Mouse (Mus musculus): ENCODE measurements around the gene Tmem110. TPM values are rescaled to one million over a fixed set of nuclear protein-coding genes. Genes with fewer than 3 reads are reported as not detected.

Tmem110 gene
- polyA plus RNA-seq, 1 experiment from 2014 or later: 28.3 TPM

- DNase-seq (ENCODE audit: low spot score): no peak
- Histone ChIP-seq H3K4me2 (ENCODE audit: low read depth, low read length) (no peak overlapping the region), H3K4me3 (ENCODE audit: low read depth, low read length) (no peak overlapping the region), H3K36me3 (ENCODE audit: control insufficient read depth, insufficient read depth, low read length) (peaks cover 43% of the 10 kb centered on the region), H3K27ac (replicated peaks; ENCODE audit: low read depth, low read length) (peak overlapping the region; percentile 76; the same call in 1 of the 2 replicates), H3K4me1 (ENCODE audit: control insufficient read depth, insufficient read depth, low read length) (peaks cover 7% of the 10 kb centered on the region; the same call in 1 of the 2 replicates), H3K27me3 (replicated peaks; ENCODE audit: control insufficient read depth, insufficient read depth, low read length) (no peaks in the 10 kb centered on the region), H3K9me3 (ENCODE audit: control insufficient read depth, low read length) (no peaks in the 10 kb centered on the region), H3K9ac (ENCODE audit: low read depth, low read length) (no peak overlapping the region)
- WGBS: 73% methylated on average over 8 of the region's 8 CpGs
- ATAC-seq (ENCODE audit: low read depth): no peak
Observed at GRCm38 (mm10) chr14:30869391-30869801, 44.0 kb downstream of the Tmem110 start.

- WGBS: 71% methylated on average over 25 of the region's 25 CpGs
- peaks cover 7% of the 10 kb centered on the region; the same call in 1 of the 2 replicates for H3K4me1 ChIP-seq (ENCODE audit: control insufficient read depth, insufficient read depth, low read length)
- ATAC-seq (ENCODE audit: low read depth): no peak
Observed at GRCm38 (mm10) chr14:30870206-30871147, 45.1 kb downstream of the Tmem110 start.

GRCm38 (mm10) chr14:30874095-30874700, 48.8 kb downstream of the Tmem110 start:
- DNase-seq (ENCODE audit: low spot score) (no peak), ATAC-seq (ENCODE audit: low read depth) (no peak)
- Histone ChIP-seq H3K4me1 (ENCODE audit: control insufficient read depth, insufficient read depth, low read length) (peaks cover 7% of the 10 kb centered on the region; the same call in 1 of the 2 replicates), H3K27ac (replicated peaks; ENCODE audit: low read depth, low read length) (no peak overlapping the region), H3K4me2 (ENCODE audit: low read depth, low read length) (no peak overlapping the region), H3K36me3 (ENCODE audit: control insufficient read depth, insufficient read depth, low read length) (peaks cover 47% of the 10 kb centered on the region), H3K9ac (ENCODE audit: low read depth, low read length) (no peak overlapping the region), H3K9me3 (ENCODE audit: control insufficient read depth, low read length) (no peaks in the 10 kb centered on the region), H3K4me3 (ENCODE audit: low read depth, low read length) (no peak overlapping the region), H3K27me3 (replicated peaks; ENCODE audit: control insufficient read depth, insufficient read depth, low read length) (no peaks in the 10 kb centered on the region)
- 84% methylated on average over 17 of the region's 18 CpGs for WGBS

More at GRCm38 (mm10) chr14:30870206-30871147, 45.1 kb downstream of the Tmem110 start:
- Histone ChIP-seq H3K4me2 (ENCODE audit: low read depth, low read length) (no peak overlapping the region), H3K27me3 (replicated peaks; ENCODE audit: control insufficient read depth, insufficient read depth, low read length) (no peaks in the 10 kb centered on the region), H3K27ac (replicated peaks; ENCODE audit: low read depth, low read length) (peak overlapping the region; percentile 76), H3K9me3 (ENCODE audit: control insufficient read depth, low read length) (no peaks in the 10 kb centered on the region), H3K9ac (ENCODE audit: low read depth, low read length) (no peak overlapping the region), H3K36me3 (ENCODE audit: control insufficient read depth, insufficient read depth, low read length) (peaks cover 43% of the 10 kb centered on the region), H3K4me3 (ENCODE audit: low read depth, low read length) (no peak overlapping the region)
- peak; percentile 47 for DNase-seq (ENCODE audit: low spot score)

GRCm38 (mm10) chr14:30875130-30875865, 49.9 kb downstream of the Tmem110 start:
- H3K36me3 ChIP-seq (ENCODE audit: control insufficient read depth, insufficient read depth, low read length): peaks cover 47% of the 10 kb centered on the region
- ATAC-seq (ENCODE audit: low read depth): no peak

GRCm38 (mm10) chr14:30875955-30876354, 50.6 kb downstream of the Tmem110 start:
- ATAC-seq (ENCODE audit: low read depth) (no peak), DNase-seq (ENCODE audit: low spot score) (no peak)
- H3K4me3 ChIP-seq (ENCODE audit: low read depth, low read length): no peak overlapping the region
- no peaks in the 10 kb centered on the region for H3K9me3 ChIP-seq (ENCODE audit: control insufficient read depth, low read length)
- 80% methylated on average over 9 of the region's 9 CpGs for WGBS
- no peaks in the 10 kb centered on the region for H3K27me3 ChIP-seq (replicated peaks; ENCODE audit: control insufficient read depth, insufficient read depth, low read length)
- no peaks in the 10 kb centered on the region for H3K4me1 ChIP-seq (ENCODE audit: control insufficient read depth, insufficient read depth, low read length)
- H3K4me2 ChIP-seq (ENCODE audit: low read depth, low read length): no peak overlapping the region
- H3K27ac ChIP-seq (replicated peaks; ENCODE audit: low read depth, low read length): no peak overlapping the region
- H3K9ac ChIP-seq (ENCODE audit: low read depth, low read length): no peak overlapping the region
- peaks cover 47% of the 10 kb centered on the region for H3K36me3 ChIP-seq (ENCODE audit: control insufficient read depth, insufficient read depth, low read length)

More at GRCm38 (mm10) chr14:30875130-30875865, 49.9 kb downstream of the Tmem110 start:
- Histone ChIP-seq H3K9me3 (ENCODE audit: control insufficient read depth, low read length) (no peaks in the 10 kb centered on the region), H3K9ac (ENCODE audit: low read depth, low read length) (no peak overlapping the region), H3K4me3 (ENCODE audit: low read depth, low read length) (no peak overlapping the region), H3K27me3 (replicated peaks; ENCODE audit: control insufficient read depth, insufficient read depth, low read length) (no peaks in the 10 kb centered on the region), H3K4me1 (ENCODE audit: control insufficient read depth, insufficient read depth, low read length) (no peaks in the 10 kb centered on the region), H3K27ac (replicated peaks; ENCODE audit: low read depth, low read length) (no peak overlapping the region), H3K4me2 (ENCODE audit: low read depth, low read length) (no peak overlapping the region)
- peak; percentile 10 for DNase-seq (ENCODE audit: low spot score)
- WGBS: 78% methylated on average over 12 of the region's 12 CpGs

- Histone ChIP-seq H3K36me3 (ENCODE audit: control insufficient read depth, insufficient read depth, low read length) (peaks cover 43% of the 10 kb centered on the region), H3K9ac (ENCODE audit: low read depth, low read length) (no peak overlapping the region), H3K4me1 (ENCODE audit: control insufficient read depth, insufficient read depth, low read length) (no peaks in the 10 kb centered on the region), H3K4me2 (ENCODE audit: low read depth, low read length) (no peak overlapping the region), H3K4me3 (ENCODE audit: low read depth, low read length) (no peak overlapping the region), H3K27me3 (replicated peaks; ENCODE audit: control insufficient read depth, insufficient read depth, low read length) (no peaks in the 10 kb centered on the region), H3K27ac (replicated peaks; ENCODE audit: low read depth, low read length) (no peak overlapping the region), H3K9me3 (ENCODE audit: control insufficient read depth, low read length) (no peaks in the 10 kb centered on the region)
- ATAC-seq (ENCODE audit: low read depth): no peak
- DNase-seq (ENCODE audit: low spot score): no peak
- WGBS: 82% methylated on average over 10 of the region's 10 CpGs
Observed at GRCm38 (mm10) chr14:30876451-30876850, 51.1 kb downstream of the Tmem110 start.

- Histone ChIP-seq H3K9ac (ENCODE audit: low read depth, low read length) (no peak overlapping the region), H3K4me1 (ENCODE audit: control insufficient read depth, insufficient read depth, low read length) (no peaks in the 10 kb centered on the region), H3K4me2 (ENCODE audit: low read depth, low read length) (no peak overlapping the region), H3K4me3 (ENCODE audit: low read depth, low read length) (no peak overlapping the region), H3K27me3 (replicated peaks; ENCODE audit: control insufficient read depth, insufficient read depth, low read length) (no peaks in the 10 kb centered on the region), H3K27ac (replicated peaks; ENCODE audit: low read depth, low read length) (no peak overlapping the region), H3K36me3 (ENCODE audit: control insufficient read depth, insufficient read depth, low read length) (peaks cover 36% of the 10 kb centered on the region), H3K9me3 (ENCODE audit: control insufficient read depth, low read length) (no peaks in the 10 kb centered on the region)
- no peak for ATAC-seq (ENCODE audit: low read depth)
- 89% methylated on average over 3 of the region's 3 CpGs for WGBS
- no peak for DNase-seq (ENCODE audit: low spot score)
Observed at GRCm38 (mm10) chr14:30877827-30878226, 52.4 kb downstream of the Tmem110 start.

- H3K4me2 ChIP-seq (ENCODE audit: low read depth, low read length): no peak within 1 kb of the TSS
- 68% methylated on average over 10 of the region's 11 CpGs for WGBS
- H3K4me3 ChIP-seq (ENCODE audit: low read depth, low read length): no peak within 1 kb of the TSS
- DNase-seq (ENCODE audit: low spot score) (peak; percentile 57), ATAC-seq (ENCODE audit: low read depth) (peak; percentile 56; the same call in 1 of the 2 replicates)
- H3K9ac ChIP-seq (ENCODE audit: low read depth, low read length): no peak within 1 kb of the TSS
- no peaks in the 10 kb centered on the region for H3K27me3 ChIP-seq (replicated peaks; ENCODE audit: control insufficient read depth, insufficient read depth, low read length)
- no peaks in the 10 kb centered on the region for H3K9me3 ChIP-seq (ENCODE audit: control insufficient read depth, low read length)
- H3K27ac ChIP-seq (replicated peaks; ENCODE audit: low read depth, low read length): peak within 1 kb of the TSS; percentile 50; the same call in 1 of the 2 replicates
- peaks cover 23% of the 10 kb centered on the region for H3K36me3 ChIP-seq (ENCODE audit: control insufficient read depth, insufficient read depth, low read length)
- no peaks in the 10 kb centered on the region for H3K4me1 ChIP-seq (ENCODE audit: control insufficient read depth, insufficient read depth, low read length)
Observed at GRCm38 (mm10) chr14:30878958-30879571, 53.7 kb downstream of the Tmem110 start, which contains the start of gene Mustn1. TSS of gene Mustn1 (plus strand) at chr14:30879200.
